Mouse (Mus musculus) megakaryocyte, embryonic 14.5 days (primary cell): ENCODE measurements around the gene Pum3. TPM values are rescaled to one million over a fixed set of nuclear protein-coding genes. Genes with fewer than 3 reads are reported as not detected.
"Not testable (repeated sequence)": the region's sequence is repeated elsewhere in the genome, so short reads cannot be mapped to it uniquely, and the experiment has no call there.

ENCODE experiments used
- H3K27me3 ChIP-seq: replicated peaks from 2 replicates; pipeline ENCODE3; 2012; ENCODE audit warnings: inconsistent platforms
- H3K36me3 ChIP-seq: replicated peaks from 2 replicates; pipeline ENCODE3; 2012; ENCODE audit warnings: low read length, inconsistent platforms, mixed read lengths
- H3K4me1 ChIP-seq: 2 replicates; pipeline ENCODE4 v1.6.1; 2012; ENCODE audit warnings: inconsistent platforms
- H3K4me3 ChIP-seq: replicated peaks from 2 replicates; pipeline ENCODE3; 2012; ENCODE audit warnings: moderate library complexity, mild to moderate bottlenecking, inconsistent platforms
- H3K9me3 ChIP-seq: 2 replicates; pipeline ENCODE4 v1.6.1; 2012; ENCODE audit warnings: inconsistent platforms
- FLI1 ChIP-seq: IDR thresholded peaks from 2 replicates; pipeline ENCODE4 v1.6.1; 2012; ENCODE audit warnings: low read length, inconsistent platforms, mixed read lengths
- GATA1 ChIP-seq: IDR thresholded peaks from 3 replicates; pipeline ENCODE4 v1.6.1; 2012; ENCODE audit warnings: mixed read lengths, low read length, inconsistent platforms, borderline replicate concordance
- polyA plus RNA-seq: library from polyadenylated mRNA; stranded (reverse); fragments of >175 nt; gene quantifications from 2 replicates; pipeline ENCODE4 v1.2.3, GENCODE M21; 2012; ENCODE audit warnings: low replicate concordance; ENCODE audit not compliant: insufficient read depth

Gene Pum3
- polyA plus RNA-seq, 1 experiment: 34.0 TPM

- H3K9me3 ChIP-seq: no peaks in the 10 kb centered on the region
- H3K4me3 ChIP-seq: no peak overlapping the region
- H3K4me1 ChIP-seq: no peaks in the 10 kb centered on the region; the same call in 1 of the 2 replicates
- H3K36me3 ChIP-seq: peaks cover 100% of the 10 kb centered on the region
- TF ChIP-seq FLI1 (no peak), GATA1 (no peak)
- no peaks in the 10 kb centered on the region for H3K27me3 ChIP-seq
Measured at GRCm38 (mm10) chr19:27395481-27395880, 34.1 kb downstream of the Pum3 start.

- Histone ChIP-seq H3K9me3 (no peaks in the 10 kb centered on the region), H3K4me1 (no peaks in the 10 kb centered on the region; the same call in 1 of the 2 replicates), H3K4me3 (no peak overlapping the region), H3K36me3 (peaks cover 100% of the 10 kb centered on the region), H3K27me3 (no peaks in the 10 kb centered on the region)
- no peak for TF ChIP-seq GATA1
- no peak for TF ChIP-seq FLI1
Measured at GRCm38 (mm10) chr19:27394341-27394990, 35.2 kb downstream of the Pum3 start.

DNA sequence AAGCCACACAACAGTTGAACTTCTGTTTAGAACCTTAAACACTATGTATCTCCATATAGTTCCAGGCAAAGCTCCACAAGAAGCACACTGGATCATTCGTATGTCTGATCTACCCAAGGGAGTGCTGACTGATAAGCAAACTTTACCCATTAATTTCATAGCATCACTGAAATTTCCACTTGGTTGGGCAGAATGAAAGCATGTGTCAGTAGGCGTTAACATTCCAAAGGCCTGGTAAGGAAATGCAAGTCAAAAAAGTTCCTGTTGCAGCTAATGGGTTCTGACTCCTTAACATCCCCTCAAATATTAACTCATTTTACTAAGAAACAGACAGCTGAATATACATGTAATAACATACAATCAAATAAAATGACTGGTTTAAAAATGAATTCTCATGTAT lies 37.2 kb downstream of the Pum3 start:
- no peak overlapping the region for H3K4me3 ChIP-seq
- H3K9me3 ChIP-seq: no peaks in the 10 kb centered on the region
- TF ChIP-seq GATA1 (no peak), FLI1 (no peak)
- H3K36me3 ChIP-seq: peaks cover 99% of the 10 kb centered on the region
- no peaks in the 10 kb centered on the region; the same call in 1 of the 2 replicates for H3K4me1 ChIP-seq
- no peaks in the 10 kb centered on the region for H3K27me3 ChIP-seq

DNA sequence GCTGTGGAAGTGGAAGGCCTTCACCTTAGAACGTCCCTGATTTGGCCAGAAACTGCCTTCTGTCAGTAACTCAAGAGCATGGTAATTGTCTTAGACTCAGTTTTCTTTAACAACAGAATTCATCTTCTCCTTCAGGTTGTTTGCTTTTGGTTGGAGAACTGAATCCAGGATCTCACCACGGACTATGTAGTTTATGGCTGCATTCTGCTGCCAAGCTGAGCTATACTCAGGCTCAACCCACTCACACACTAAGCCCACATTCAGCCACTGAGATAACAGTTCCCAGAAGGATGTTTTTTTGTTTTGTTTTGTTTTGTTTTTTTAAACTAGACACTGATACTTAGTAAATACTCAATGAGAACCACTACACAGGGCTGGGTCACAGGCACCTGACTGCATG lies 38.3 kb downstream of the Pum3 start:
- TF ChIP-seq FLI1 (no peak), GATA1 (no peak)
- Histone ChIP-seq H3K4me3 (no peak overlapping the region), H3K36me3 (peaks cover 99% of the 10 kb centered on the region), H3K27me3 (no peaks in the 10 kb centered on the region), H3K4me1 (no peaks in the 10 kb centered on the region; the same call in 1 of the 2 replicates), H3K9me3 (no peaks in the 10 kb centered on the region)

- not testable (repeated sequence) for H3K4me3 ChIP-seq, H3K9me3 ChIP-seq, H3K27me3 ChIP-seq, H3K4me1 ChIP-seq
- H3K36me3 ChIP-seq: peaks cover 99% of the 10 kb centered on the region
Measured at GRCm38 (mm10) chr19:27389566-27389965, 40.1 kb downstream of the Pum3 start.

- H3K36me3 ChIP-seq: peaks cover 65% of the 10 kb centered on the region
- H3K27me3 ChIP-seq: no peaks in the 10 kb centered on the region
- TF ChIP-seq FLI1 (no peak), GATA1 (no peak)
- no peaks in the 10 kb centered on the region for H3K9me3 ChIP-seq
- no peak overlapping the region for H3K4me3 ChIP-seq
- H3K4me1 ChIP-seq: peaks cover 39% of the 10 kb centered on the region
Measured at GRCm38 (mm10) chr19:27385304-27385703, 44.3 kb downstream of the Pum3 start.

- H3K9me3 ChIP-seq: no peaks in the 10 kb centered on the region
- H3K36me3 ChIP-seq: peaks cover 46% of the 10 kb centered on the region
- H3K4me1 ChIP-seq: peaks cover 42% of the 10 kb centered on the region
- H3K27me3 ChIP-seq: no peaks in the 10 kb centered on the region
- no peak for TF ChIP-seq GATA1
- TF ChIP-seq FLI1: no peak
- H3K4me3 ChIP-seq: no peak overlapping the region
Measured at GRCm38 (mm10) chr19:27383266-27383665, 46.4 kb downstream of the Pum3 start.

GRCm38 (mm10) chr19:27382131-27382530 lies 47.5 kb downstream of the Pum3 start:
- Histone ChIP-seq H3K36me3 (peaks cover 34% of the 10 kb centered on the region), H3K9me3 (peaks cover 2% of the 10 kb centered on the region), H3K27me3 (no peaks in the 10 kb centered on the region), H3K4me1 (peaks cover 42% of the 10 kb centered on the region), H3K4me3 (no peak overlapping the region)
- TF ChIP-seq GATA1: no peak
- no peak for TF ChIP-seq FLI1

DNA sequence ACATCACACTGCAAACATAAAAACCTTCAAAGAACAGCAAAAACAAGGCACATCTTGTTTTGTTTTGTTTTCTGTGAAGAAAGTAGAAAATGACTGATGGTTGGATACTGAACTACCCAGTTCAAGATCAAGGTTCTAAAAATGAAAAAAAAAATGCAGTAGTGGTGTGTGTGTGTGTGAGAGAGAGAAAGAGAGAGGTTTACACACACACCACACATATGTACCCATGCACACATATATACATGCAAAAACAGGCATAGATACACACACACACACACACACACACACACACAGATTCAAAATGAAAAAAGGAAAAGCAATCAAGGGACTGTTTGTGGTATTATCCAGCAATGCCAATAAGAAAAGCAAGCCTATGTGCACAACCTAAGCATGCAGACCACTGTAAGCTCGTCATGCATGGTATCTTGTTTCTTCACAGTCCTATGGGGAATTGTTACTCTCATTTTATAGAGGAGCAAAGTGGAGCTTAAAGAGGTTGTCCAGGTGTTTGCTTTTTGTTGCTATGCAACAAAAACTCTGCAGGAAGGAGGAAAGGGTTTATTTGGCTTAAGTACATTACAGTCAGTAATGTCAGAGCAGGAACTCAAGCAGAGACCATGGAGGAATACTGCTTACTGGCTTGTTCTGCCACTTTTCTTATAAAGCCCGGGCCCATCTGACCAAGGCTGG lies 49.8 kb downstream of the Pum3 start:
- Histone ChIP-seq H3K9me3 (peaks cover 5% of the 10 kb centered on the region), H3K4me1 (peaks cover 35% of the 10 kb centered on the region), H3K27me3 (no peaks in the 10 kb centered on the region), H3K36me3 (peaks cover 11% of the 10 kb centered on the region), H3K4me3 (no peak overlapping the region)
- TF ChIP-seq GATA1 (no peak), FLI1 (no peak)

- TF ChIP-seq GATA1: no peak
- TF ChIP-seq FLI1: no peak
Measured at GRCm38 (mm10) chr19:27370784-27371183, 58.8 kb downstream of the Pum3 start.

GRCm38 (mm10) chr19:27370174-27370573 lies 59.5 kb downstream of the Pum3 start:
- peaks cover 23% of the 10 kb centered on the region for H3K27me3 ChIP-seq

More at GRCm38 (mm10) chr19:27370784-27371183, 58.8 kb downstream of the Pum3 start:
- peaks cover 21% of the 10 kb centered on the region for H3K27me3 ChIP-seq
- peaks cover 10% of the 10 kb centered on the region for H3K9me3 ChIP-seq
- no peak overlapping the region for H3K4me3 ChIP-seq
- H3K36me3 ChIP-seq: no peaks in the 10 kb centered on the region
- no peaks in the 10 kb centered on the region for H3K4me1 ChIP-seq

More at GRCm38 (mm10) chr19:27370174-27370573, 59.5 kb downstream of the Pum3 start:
- no peak for TF ChIP-seq FLI1
- no peak for TF ChIP-seq GATA1
- Histone ChIP-seq H3K4me3 (no peak overlapping the region), H3K36me3 (no peaks in the 10 kb centered on the region), H3K9me3 (peaks cover 10% of the 10 kb centered on the region), H3K4me1 (no peaks in the 10 kb centered on the region)
